Mouse (Mus musculus): ENCODE results near the gene Rps9. TPM values are rescaled to one million over a fixed set of nuclear protein-coding genes. Genes with fewer than 3 reads are reported as not detected.
A peak's percentile ranks its signal among the peaks of the same experiment; 100 is the strongest.

Rps9 gene
- 1,406 and 1,416 TPM in 2 replicates for polyA plus RNA-seq (2014; fragmentation: Nextera tagmentation; extraction: Ambion mirVana)

DNA sequence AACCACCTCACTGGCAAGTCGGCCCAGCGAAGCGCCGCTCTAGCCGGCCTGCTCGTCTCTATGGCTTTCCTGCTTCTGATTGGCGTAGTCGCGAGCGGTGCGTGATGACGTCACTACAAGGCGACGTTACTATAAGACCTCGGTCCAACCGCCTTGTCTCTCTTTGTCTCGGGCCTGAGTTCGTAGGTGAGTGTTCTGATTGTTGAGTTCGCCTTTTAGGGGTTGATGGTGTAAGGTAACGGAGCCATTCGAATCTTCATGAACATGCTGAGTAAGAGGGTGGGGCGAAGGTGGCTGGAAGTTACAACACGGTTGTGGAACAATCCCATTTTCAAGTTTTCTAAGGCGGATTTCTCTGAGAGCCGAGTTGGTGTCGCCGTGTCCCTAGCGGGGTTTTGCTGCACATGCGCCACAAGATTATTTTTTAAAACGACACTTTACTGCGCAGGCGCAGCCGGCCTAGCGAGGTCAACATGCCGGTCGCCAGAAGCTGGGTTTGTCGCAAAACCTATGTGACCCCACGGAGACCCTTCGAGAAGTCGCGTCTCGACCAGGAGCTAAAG lies at the start of gene Rps9:
Gene Rps9, plus strand, starts transcription at position 115 of the 563 bp plus-strand sequence.
- Histone ChIP-seq H3K36me3 (replicated peaks; ENCODE audit: control insufficient read depth, insufficient read depth, low read depth, low read length) (peaks cover 4% of the 10 kb centered on the region), H3K9ac (replicated peaks; ENCODE audit: low read length) (peak within 1 kb of the TSS; percentile 70), H3K27me3 (ENCODE audit: control insufficient read depth, insufficient read depth, low read length) (no peaks in the 10 kb centered on the region), H3K4me3 (ENCODE audit: low read depth, low read length) (peak within 1 kb of the TSS; percentile 62), H3K4me1 (ENCODE audit: control insufficient read depth, insufficient read depth, low read length) (peaks cover 4% of the 10 kb centered on the region; the same call in 1 of the 2 replicates), H3K9me3 (replicated peaks; ENCODE audit: control insufficient read depth, low read length) (no peaks in the 10 kb centered on the region), H3K4me2 (ENCODE audit: low read depth, low read length) (peak within 1 kb of the TSS; percentile 83), H3K27ac (replicated peaks; ENCODE audit: low read depth, low read length) (peak within 1 kb of the TSS; percentile 53)
- DNase-seq (ENCODE audit: low spot score) (peak; percentile 98), ATAC-seq (replicated peaks; ENCODE audit: insufficient number of reproducible peaks, low FRiP score, low TSS enrichment, low read depth) (peak; percentile 87)
- WGBS: under 1% methylated on average over 42 of the region's 42 CpGs

DNA sequence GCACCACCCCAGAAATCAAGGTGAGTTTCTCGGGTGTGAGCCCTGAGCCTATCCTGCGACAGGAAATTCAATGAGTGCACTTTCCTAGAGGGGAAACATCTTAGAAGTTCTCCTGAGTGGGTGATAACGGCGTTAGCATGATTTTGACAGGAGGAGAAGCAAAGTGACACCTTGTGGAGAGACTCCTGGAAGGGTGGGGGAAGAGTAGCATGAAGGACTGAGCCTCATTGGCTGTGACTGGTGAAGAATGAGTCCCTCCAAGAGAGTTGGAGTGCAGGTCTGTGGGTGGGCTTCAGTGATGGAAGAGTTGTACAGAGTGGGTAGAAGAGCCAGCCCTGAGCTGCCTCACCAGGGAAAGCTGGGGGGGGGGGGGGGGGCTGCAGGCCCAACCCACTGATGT lies 46.8 kb upstream of the Rps9 start:
- ATAC-seq (replicated peaks; ENCODE audit: insufficient number of reproducible peaks, low FRiP score, low TSS enrichment, low read depth) (no peak), DNase-seq (ENCODE audit: low spot score) (no peak)
- no peak overlapping the region for H3K27ac ChIP-seq (replicated peaks; ENCODE audit: low read depth, low read length)
- H3K9me3 ChIP-seq (replicated peaks; ENCODE audit: control insufficient read depth, low read length): no peaks in the 10 kb centered on the region
- no peak overlapping the region for H3K4me2 ChIP-seq (ENCODE audit: low read depth, low read length)
- H3K36me3 ChIP-seq (replicated peaks; ENCODE audit: control insufficient read depth, insufficient read depth, low read depth, low read length): peaks cover 36% of the 10 kb centered on the region
- no peaks in the 10 kb centered on the region for H3K4me1 ChIP-seq (ENCODE audit: control insufficient read depth, insufficient read depth, low read length)
- no peaks in the 10 kb centered on the region for H3K27me3 ChIP-seq (ENCODE audit: control insufficient read depth, insufficient read depth, low read length)
- H3K4me3 ChIP-seq (ENCODE audit: low read depth, low read length): no peak overlapping the region
- no peak overlapping the region for H3K9ac ChIP-seq (replicated peaks; ENCODE audit: low read length)
- WGBS: 89% methylated on average over 4 of the region's 4 CpGs

DNA sequence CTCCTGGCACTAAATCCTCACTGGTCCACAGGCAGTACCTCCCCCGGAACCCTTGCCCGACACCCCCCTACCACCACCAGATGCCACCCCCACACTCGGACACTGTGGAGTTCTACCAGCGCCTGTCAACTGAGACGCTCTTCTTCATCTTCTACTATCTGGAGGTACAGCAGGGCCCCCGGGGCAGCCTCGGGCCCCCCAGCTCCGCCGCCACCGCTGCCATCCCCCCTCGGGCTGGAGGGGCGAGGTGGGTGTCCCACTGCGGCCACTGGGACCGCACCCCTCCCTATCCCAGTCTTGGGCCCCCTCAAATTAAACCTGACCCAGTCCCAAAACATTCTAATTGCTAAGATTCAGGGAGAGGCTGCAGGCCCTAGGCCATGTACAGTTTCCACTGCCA lies 45.2 kb upstream of the Rps9 start:
- H3K9me3 ChIP-seq (replicated peaks; ENCODE audit: control insufficient read depth, low read length): no peaks in the 10 kb centered on the region
- H3K4me2 ChIP-seq (ENCODE audit: low read depth, low read length): no peak overlapping the region
- 97% methylated on average over 13 of the region's 14 CpGs for whole genome bisulfite sequencing
- H3K4me1 ChIP-seq (ENCODE audit: control insufficient read depth, insufficient read depth, low read length): no peaks in the 10 kb centered on the region
- ATAC-seq (replicated peaks; ENCODE audit: insufficient number of reproducible peaks, low FRiP score, low TSS enrichment, low read depth): 0 out of 2 replicates have a peak, but pooled peaks have one; percentile 14
- H3K27ac ChIP-seq (replicated peaks; ENCODE audit: low read depth, low read length): no peak overlapping the region
- H3K27me3 ChIP-seq (ENCODE audit: control insufficient read depth, insufficient read depth, low read length): no peaks in the 10 kb centered on the region
- peaks cover 33% of the 10 kb centered on the region for H3K36me3 ChIP-seq (replicated peaks; ENCODE audit: control insufficient read depth, insufficient read depth, low read depth, low read length)
- H3K4me3 ChIP-seq (ENCODE audit: low read depth, low read length): no peak overlapping the region
- DNase-seq (ENCODE audit: low spot score): no peak
- H3K9ac ChIP-seq (replicated peaks; ENCODE audit: low read length): no peak overlapping the region

DNA sequence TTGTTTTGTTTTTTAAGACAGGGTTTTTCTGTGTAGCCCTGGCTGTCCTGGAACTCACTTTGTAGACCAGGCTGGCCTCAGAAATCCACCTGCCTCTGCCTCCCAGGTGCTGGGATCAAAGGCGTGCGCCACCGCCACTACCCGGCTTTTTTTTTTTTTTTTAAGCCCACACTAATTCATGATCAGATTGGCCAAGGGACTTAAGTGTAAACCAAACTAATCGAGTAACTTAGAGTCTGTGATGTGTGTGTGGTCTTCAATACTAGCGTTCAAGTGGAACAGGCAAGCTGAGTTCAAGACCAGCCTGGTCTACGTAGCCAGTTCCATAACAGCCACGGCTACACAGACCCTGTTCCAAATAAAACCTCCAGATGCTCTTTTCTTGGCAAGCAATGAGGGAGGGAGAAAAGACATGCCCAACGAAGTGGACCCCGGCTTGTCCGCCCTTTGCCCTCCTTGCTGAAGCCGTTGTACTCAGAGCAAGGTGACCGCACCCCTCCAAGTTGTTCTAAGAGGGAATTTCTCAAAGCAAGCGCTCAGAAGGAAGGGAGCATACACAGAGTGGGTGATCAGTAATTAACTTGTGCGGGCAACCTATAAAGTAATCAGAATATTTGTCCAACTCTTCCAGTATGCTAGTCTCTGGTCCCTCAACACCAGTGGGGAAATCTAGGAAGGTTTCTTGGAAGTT lies 39.1 kb upstream of the Rps9 start:
- Histone ChIP-seq H3K4me3 (ENCODE audit: low read depth, low read length) (peak overlapping the region; percentile 64), H3K27me3 (ENCODE audit: control insufficient read depth, insufficient read depth, low read length) (no peaks in the 10 kb centered on the region), H3K4me2 (ENCODE audit: low read depth, low read length) (peak overlapping the region; percentile 65), H3K4me1 (ENCODE audit: control insufficient read depth, insufficient read depth, low read length) (no peaks in the 10 kb centered on the region; the same call in 1 of the 2 replicates), H3K9me3 (replicated peaks; ENCODE audit: control insufficient read depth, low read length) (no peaks in the 10 kb centered on the region), H3K9ac (replicated peaks; ENCODE audit: low read length) (peak overlapping the region; percentile 77), H3K36me3 (replicated peaks; ENCODE audit: control insufficient read depth, insufficient read depth, low read depth, low read length) (peaks cover 7% of the 10 kb centered on the region), H3K27ac (replicated peaks; ENCODE audit: low read depth, low read length) (peak overlapping the region; percentile 63; the same call in 1 of the 2 replicates)
- peak; percentile 25 for ATAC-seq (replicated peaks; ENCODE audit: insufficient number of reproducible peaks, low FRiP score, low TSS enrichment, low read depth)
- peak; percentile 31 for DNase-seq (ENCODE audit: low spot score)
- 33% methylated on average over 15 of the region's 15 CpGs for WGBS

DNA sequence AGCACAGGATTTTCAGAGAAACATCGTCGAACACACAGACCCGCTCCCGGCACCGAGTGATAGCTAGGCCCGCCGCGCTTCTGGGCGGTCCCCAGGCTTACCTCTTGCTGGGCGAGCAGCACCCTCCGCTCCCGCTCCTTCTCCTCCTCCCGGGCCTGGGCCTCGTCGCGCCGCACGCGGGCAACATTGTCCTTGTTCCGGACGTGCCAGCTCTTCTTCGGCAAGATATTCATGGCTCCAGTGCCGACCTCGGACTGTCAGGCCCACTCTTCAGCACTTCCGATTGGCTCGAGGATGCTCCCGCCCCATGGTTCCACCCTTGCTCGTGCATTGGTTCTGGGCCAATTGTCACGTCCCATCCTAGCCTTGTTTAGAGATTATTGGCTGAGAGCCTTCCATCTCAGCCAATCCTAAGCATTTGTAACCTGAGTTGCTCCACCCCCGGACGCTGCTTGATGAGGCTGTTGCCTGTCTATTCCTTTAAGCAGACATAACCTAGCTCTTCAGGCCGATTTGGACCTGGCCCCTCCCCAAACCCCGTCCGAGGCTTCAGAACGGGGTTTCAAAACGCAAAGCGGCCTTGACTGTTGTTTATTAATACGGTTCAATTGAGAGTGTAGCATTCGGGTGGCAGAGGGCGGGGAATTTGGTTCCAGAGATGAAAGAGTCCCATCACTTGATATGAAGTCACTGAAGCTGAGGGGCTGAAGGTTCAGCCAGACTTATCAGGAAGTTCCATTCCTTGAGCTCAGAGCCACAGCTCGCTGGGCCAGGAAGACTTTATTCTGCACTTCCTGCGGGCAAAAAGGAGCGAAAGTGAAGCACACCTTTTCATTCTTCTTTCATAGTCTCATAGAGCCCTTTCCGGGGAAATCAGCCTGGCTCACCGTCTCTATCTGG lies 38.3 kb upstream of the Rps9 start, which contains the start of gene Leng1:
Gene Leng1, minus strand, starts transcription at position 626 of the 900 bp plus-strand sequence.
- peak within 1 kb of the TSS; percentile 65 for H3K4me2 ChIP-seq (ENCODE audit: low read depth, low read length)
- H3K9ac ChIP-seq (replicated peaks; ENCODE audit: low read length): peak within 1 kb of the TSS; percentile 77
- ATAC-seq (replicated peaks; ENCODE audit: insufficient number of reproducible peaks, low FRiP score, low TSS enrichment, low read depth) (peak; percentile 99), DNase-seq (ENCODE audit: low spot score) (peak; percentile 97)
- no peaks in the 10 kb centered on the region for H3K9me3 ChIP-seq (replicated peaks; ENCODE audit: control insufficient read depth, low read length)
- no peaks in the 10 kb centered on the region; the same call in 1 of the 2 replicates for H3K4me1 ChIP-seq (ENCODE audit: control insufficient read depth, insufficient read depth, low read length)
- H3K4me3 ChIP-seq (ENCODE audit: low read depth, low read length): peak within 1 kb of the TSS; percentile 64
- H3K27ac ChIP-seq (replicated peaks; ENCODE audit: low read depth, low read length): peak within 1 kb of the TSS; percentile 63
- H3K36me3 ChIP-seq (replicated peaks; ENCODE audit: control insufficient read depth, insufficient read depth, low read depth, low read length): peaks cover 3% of the 10 kb centered on the region; the same call in 1 of the 2 replicates
- 4% methylated on average over 44 of the region's 45 CpGs for WGBS
- H3K27me3 ChIP-seq (ENCODE audit: control insufficient read depth, insufficient read depth, low read length): no peaks in the 10 kb centered on the region

DNA sequence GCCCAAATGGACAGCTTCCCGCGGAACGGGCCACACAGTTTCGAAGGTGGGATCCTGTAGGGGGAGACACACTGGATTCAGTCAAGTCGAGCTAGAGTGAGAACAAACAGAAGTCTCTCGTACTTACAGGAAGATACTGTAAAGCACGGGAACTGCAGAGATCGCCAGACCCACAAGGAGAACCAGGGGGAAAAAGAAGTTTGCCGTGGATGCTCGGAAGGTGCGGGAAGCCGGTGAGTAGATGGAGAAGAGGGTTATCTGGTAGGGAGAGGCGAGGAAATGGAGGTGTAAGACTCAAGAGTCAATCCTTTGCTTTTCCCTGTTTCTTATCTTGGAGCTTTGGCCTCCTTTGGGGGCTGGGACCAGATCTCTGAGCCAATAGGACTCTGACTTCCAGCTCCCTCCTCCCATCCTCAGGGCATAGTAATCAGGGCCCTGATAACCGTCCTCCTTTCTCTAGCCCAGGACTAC lies 36.8 kb upstream of the Rps9 start:
- 16% methylated on average over 14 of the region's 14 CpGs for WGBS
- H3K36me3 ChIP-seq (replicated peaks; ENCODE audit: control insufficient read depth, insufficient read depth, low read depth, low read length): no peaks in the 10 kb centered on the region; the same call in 1 of the 2 replicates
- no peak overlapping the region for H3K27ac ChIP-seq (replicated peaks; ENCODE audit: low read depth, low read length)
- DNase-seq (ENCODE audit: low spot score) (no peak), ATAC-seq (replicated peaks; ENCODE audit: insufficient number of reproducible peaks, low FRiP score, low TSS enrichment, low read depth) (no peak)
- no peaks in the 10 kb centered on the region; the same call in 1 of the 2 replicates for H3K4me1 ChIP-seq (ENCODE audit: control insufficient read depth, insufficient read depth, low read length)
- no peak overlapping the region for H3K4me2 ChIP-seq (ENCODE audit: low read depth, low read length)
- no peak overlapping the region; the same call in 1 of the 2 replicates for H3K9ac ChIP-seq (replicated peaks; ENCODE audit: low read length)
- H3K27me3 ChIP-seq (ENCODE audit: control insufficient read depth, insufficient read depth, low read length): no peaks in the 10 kb centered on the region
- no peaks in the 10 kb centered on the region for H3K9me3 ChIP-seq (replicated peaks; ENCODE audit: control insufficient read depth, low read length)
- no peak overlapping the region for H3K4me3 ChIP-seq (ENCODE audit: low read depth, low read length)

DNA sequence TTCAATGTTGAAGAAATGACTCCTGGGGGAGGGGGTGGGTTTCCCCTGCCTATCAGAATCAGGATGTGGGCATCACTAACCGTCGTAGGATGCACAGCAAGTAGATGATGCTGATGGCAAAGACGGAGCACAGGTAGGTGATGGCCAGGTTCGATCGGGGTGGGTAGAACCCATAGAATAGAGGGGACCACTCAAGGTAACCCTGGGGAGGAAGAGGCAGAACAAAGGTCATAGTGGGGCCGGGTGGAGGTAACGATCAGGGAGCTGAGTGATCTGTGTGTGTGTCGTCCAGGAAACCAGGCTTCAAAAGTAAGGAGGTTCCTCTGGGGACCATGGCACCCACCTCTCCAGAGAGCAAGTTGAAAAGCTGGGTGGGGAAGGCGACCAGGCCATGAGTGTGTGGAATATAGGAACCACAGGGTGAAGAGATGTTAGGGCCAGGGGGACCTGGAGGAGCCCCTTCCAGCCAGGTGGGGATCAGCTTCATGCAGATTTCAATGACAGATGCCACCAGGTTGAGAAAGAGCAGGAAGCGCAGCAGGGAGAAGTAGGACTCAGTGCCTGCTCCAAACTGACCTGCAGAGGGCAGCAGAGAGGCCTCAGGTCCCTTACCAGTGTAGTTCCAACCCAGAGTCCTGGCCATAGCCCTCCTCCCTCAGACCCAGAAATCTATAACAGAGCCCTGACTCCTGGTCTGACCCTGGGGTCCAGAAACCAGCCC lies 29.1 kb upstream of the Rps9 start:
- H3K36me3 ChIP-seq (replicated peaks; ENCODE audit: control insufficient read depth, insufficient read depth, low read depth, low read length): no peaks in the 10 kb centered on the region
- DNase-seq (ENCODE audit: low spot score) (peak; percentile 88), ATAC-seq (replicated peaks; ENCODE audit: insufficient number of reproducible peaks, low FRiP score, low TSS enrichment, low read depth) (peak; percentile 87)
- H3K27me3 ChIP-seq (ENCODE audit: control insufficient read depth, insufficient read depth, low read length): no peaks in the 10 kb centered on the region
- H3K9ac ChIP-seq (replicated peaks; ENCODE audit: low read length): no peak overlapping the region
- no peaks in the 10 kb centered on the region for H3K4me1 ChIP-seq (ENCODE audit: control insufficient read depth, insufficient read depth, low read length)
- H3K9me3 ChIP-seq (replicated peaks; ENCODE audit: control insufficient read depth, low read length): no peaks in the 10 kb centered on the region
- H3K4me2 ChIP-seq (ENCODE audit: low read depth, low read length): no peak overlapping the region
- no peak overlapping the region for H3K27ac ChIP-seq (replicated peaks; ENCODE audit: low read depth, low read length)
- no peak overlapping the region for H3K4me3 ChIP-seq (ENCODE audit: low read depth, low read length)
- 74% methylated on average over 10 of the region's 10 CpGs for WGBS
